Comparison of ENCODE assay signal across 14 mouse cellular contexts in the genomic region with DNA sequence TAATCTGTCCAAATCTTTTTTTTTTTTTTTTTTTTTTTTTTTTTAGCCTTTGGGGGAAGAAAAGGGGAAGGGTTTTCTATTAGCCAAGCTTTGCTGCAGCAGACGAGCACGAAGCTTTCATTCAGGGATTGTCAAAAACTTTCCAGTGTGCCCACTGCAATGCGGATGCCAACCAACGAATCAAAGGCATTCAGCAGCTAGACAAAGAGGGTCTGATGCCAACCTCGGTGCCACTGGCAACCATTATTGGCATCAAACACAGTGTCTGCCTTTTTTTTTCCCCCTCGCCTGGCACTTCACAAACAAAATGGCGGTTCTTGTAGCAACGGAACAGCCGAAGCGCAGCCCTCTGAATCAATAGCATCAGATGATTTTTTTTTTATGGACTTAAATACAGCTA.
DNase-seq lines count a peak whose midpoint lies in the region; ATAC-seq lines count a peak whose summit lies in the region.
"Had no signal": no experiment of that assay in that cellular context is flagged by ENCODE, and none has a peak within 500 bp of the region (broad histone marks: within the 10 kb centered on the region; RNA-seq: fewer than 3 reads in every experiment).

No protein-coding gene starts in this region.

- no peaks in the 10 kb centered on the region for H3K9me3 ChIP-seq in hindbrain, embryonic 13.5 days
- H3K9me3 ChIP-seq in hindbrain, embryonic 12.5 days (replicated peaks) = no peaks in the 10 kb centered on the region
- no peaks in the 10 kb centered on the region for H3K9me3 ChIP-seq in liver, embryonic 12.5 days (replicated peaks)
- H3K9me3 ChIP-seq: limb, embryonic 15.5 days had no signal

- ATAC-seq in hindbrain, embryonic 13.5 days (ENCODE audit: low FRiP score) = peak; percentile 59
- ATAC-seq in hindbrain, embryonic 12.5 days (ENCODE audit: low FRiP score) = no peak
- ATAC-seq in megakaryocyte, adult 5-6 weeks (ENCODE audit: poor library complexity, severe bottlenecking) = no peak
- no peak for ATAC-seq in liver, embryonic 12.5 days
- ATAC-seq: CD4-positive, CD25-positive, alpha-beta regulatory T cell, adult 4 months had no signal

- peaks cover 7% of the 10 kb centered on the region for H3K36me3 ChIP-seq in hindbrain, embryonic 13.5 days
- peaks cover 20% of the 10 kb centered on the region for H3K36me3 ChIP-seq in hindbrain, embryonic 12.5 days
- peaks cover 8% of the 10 kb centered on the region; the same call in 1 of the 2 replicates for H3K36me3 ChIP-seq in liver, embryonic 12.5 days

- peak overlapping the region; percentile 14; the same call in 1 of the 2 replicates for H3K4me3 ChIP-seq in hindbrain, embryonic 13.5 days
- H3K4me3 ChIP-seq in hindbrain, embryonic 12.5 days = no peak overlapping the region
- H3K4me3 ChIP-seq in liver, embryonic 12.5 days = no peak overlapping the region
- H3K4me3 ChIP-seq: limb, embryonic 15.5 days; megakaryocyte, embryonic 14.5 days had no signal

- peak overlapping the region; percentile 82 for H3K27ac ChIP-seq in hindbrain, embryonic 13.5 days
- H3K27ac ChIP-seq in hindbrain, embryonic 12.5 days = no peak overlapping the region
- no peak overlapping the region for H3K27ac ChIP-seq in liver, embryonic 12.5 days
- H3K27ac ChIP-seq: limb, embryonic 15.5 days had no signal

- intact Hi-C loops in left cerebral cortex, postnatal 14 days (cut with DNase I) = loop anchor here (5.0 kb wide), 2 partner anchors 42 to 198 kb away; no protein-coding TSS in a partner anchor

- DNase-seq in brain, embryonic 18.5 days (ENCODE audit: low read depth, low spot score) = peak; percentile 91
- peak; percentile 75 to 80 for DNase-seq in frontal cortex, postnatal 10 days (ENCODE audit: low spot score in 2 of 2)
- peak; percentile 73 to 90 for DNase-seq in left cerebral cortex, postnatal 14 days (ENCODE audit: low spot score in 2 of 2)
- no peak for DNase-seq in embryo, embryonic 10 days (ENCODE audit: low spot score)
- DNase-seq: embryo, embryonic 11 days; gastrocnemius, postnatal 14 days; thymus, postnatal 25 days had no signal

- H3K9ac ChIP-seq in hindbrain, embryonic 13.5 days = peak overlapping the region; percentile 53; the same call in 1 of the 2 replicates
- H3K9ac ChIP-seq in hindbrain, embryonic 12.5 days = no peak overlapping the region
- no peak overlapping the region for H3K9ac ChIP-seq in liver, embryonic 12.5 days
- H3K9ac ChIP-seq: limb, embryonic 15.5 days had no signal

- H3K4me2 ChIP-seq in hindbrain, embryonic 13.5 days = peak overlapping the region; percentile 57
- H3K4me2 ChIP-seq in hindbrain, embryonic 12.5 days (replicated peaks) = no peak overlapping the region
- no peak overlapping the region for H3K4me2 ChIP-seq in liver, embryonic 12.5 days
- H3K4me2 ChIP-seq: limb, embryonic 15.5 days had no signal

- H3K27me3 ChIP-seq in hindbrain, embryonic 13.5 days = no peaks in the 10 kb centered on the region
- no peaks in the 10 kb centered on the region; the same call in 1 of the 2 replicates for H3K27me3 ChIP-seq in hindbrain, embryonic 12.5 days
- 0 out of 2 replicates have a peak, but pooled peaks cover 5% of the 10 kb centered on the region for H3K27me3 ChIP-seq in liver, embryonic 12.5 days (replicated peaks)
- H3K27me3 ChIP-seq: limb, embryonic 15.5 days had no signal

- peaks cover 53% of the 10 kb centered on the region for H3K4me1 ChIP-seq in hindbrain, embryonic 13.5 days (replicated peaks)
- peaks cover 18% of the 10 kb centered on the region for H3K4me1 ChIP-seq in hindbrain, embryonic 12.5 days
- no peaks in the 10 kb centered on the region for H3K4me1 ChIP-seq in liver, embryonic 12.5 days
- H3K4me1 ChIP-seq: megakaryocyte, embryonic 14.5 days had no signal

- WGBS in hindbrain, embryonic 13.5 days = 61% methylated on average over 10 of the region's 10 CpGs
- 76% methylated on average over 10 of the region's 10 CpGs for WGBS in hindbrain, embryonic 12.5 days
- WGBS in liver, embryonic 12.5 days (ENCODE audit: insufficient replicate concordance) = 81% methylated on average over 10 of the region's 10 CpGs
